Mouse (Mus musculus): Measurements from ENCODE around the gene Shld2. TPM values are rescaled to one million over a fixed set of nuclear protein-coding genes. Genes with fewer than 3 reads are reported as not detected.

Shld2 gene
- 9.3 and 10.1 TPM in 2 replicates for polyA plus RNA-seq (2014; fragmentation: Nextera tagmentation; extraction: Ambion mirVana)

DNA sequence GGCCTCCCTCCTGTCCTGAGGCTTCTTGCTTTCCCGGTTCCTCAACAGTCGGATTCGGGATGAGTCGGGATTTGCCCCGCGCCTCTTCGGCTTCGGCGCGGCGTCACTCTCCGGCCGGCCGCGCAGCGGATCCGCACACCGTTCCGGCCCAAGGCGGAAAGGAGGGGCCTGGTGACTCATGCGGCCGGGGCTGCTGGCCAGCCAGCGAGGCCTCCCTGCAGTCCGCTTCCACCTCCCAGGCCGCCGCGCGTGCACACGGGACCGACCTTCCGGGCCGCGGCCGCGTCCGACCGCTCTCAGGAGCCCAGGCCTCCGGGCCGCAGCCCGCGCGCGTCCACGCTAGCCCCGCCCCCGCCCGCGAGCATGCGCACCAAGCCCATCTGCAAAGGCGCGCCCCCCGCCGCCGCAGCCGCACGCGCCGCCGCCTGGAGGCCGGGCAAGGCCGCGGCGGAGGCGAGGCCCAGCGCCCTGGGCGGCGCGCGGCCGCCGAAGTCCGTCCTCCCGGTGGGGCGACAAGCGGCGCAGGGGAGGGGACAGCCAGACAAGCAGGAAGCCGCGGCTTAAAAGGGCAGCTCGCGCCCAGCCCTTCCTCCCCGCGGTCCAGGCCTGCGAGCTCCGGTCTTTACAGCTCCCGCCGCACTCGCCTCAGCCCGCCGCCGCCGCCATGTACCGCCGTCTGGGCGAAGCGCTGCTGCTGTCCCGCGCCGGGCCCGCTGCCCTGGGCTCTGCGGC is at the start of gene Shld2, which contains the start of gene Glud1:
Shld2 (minus strand) TSS at position 260 of the 732 bp plus-strand sequence.
Glud1 (plus strand) TSS at position 494 of the 732 bp plus-strand sequence.
- ATAC-seq (ENCODE audit: low FRiP score, low TSS enrichment), result peak; percentile 98
- Histone ChIP-seq H3K9me3 (ENCODE audit: control insufficient read depth, low read length) (no peaks in the 10 kb centered on the region), H3K4me3 (ENCODE audit: low read length) (peak within 1 kb of the TSS; percentile 94), H3K4me2 (replicated peaks; ENCODE audit: low read depth, low read length) (peak within 1 kb of the TSS; percentile 71), H3K36me3 (ENCODE audit: control insufficient read depth, insufficient read depth, low read length) (no peaks in the 10 kb centered on the region), H3K9ac (ENCODE audit: low read depth, low read length) (peak within 1 kb of the TSS; percentile 92), H3K4me1 (ENCODE audit: control insufficient read depth, insufficient read depth, low read length) (peaks cover 12% of the 10 kb centered on the region; the same call in 1 of the 2 replicates), H3K27ac (ENCODE audit: low read depth, low read length) (peak within 1 kb of the TSS; percentile 94), H3K27me3 (ENCODE audit: control insufficient read depth, insufficient read depth, low read length) (no peaks in the 10 kb centered on the region)
- WGBS, result 1% methylated on average over 86 of the region's 100 CpGs

GRCm38 (mm10) chr14:34359676-34360244 is 49.5 kb upstream of the Shld2 start:
- no peak overlapping the region for H3K27ac ChIP-seq (ENCODE audit: low read depth, low read length)
- 54% methylated on average over 5 of the region's 5 CpGs for WGBS
- H3K9ac ChIP-seq (ENCODE audit: low read depth, low read length), result no peak overlapping the region
- H3K36me3 ChIP-seq (ENCODE audit: control insufficient read depth, insufficient read depth, low read length), result no peaks in the 10 kb centered on the region
- no peaks in the 10 kb centered on the region for H3K9me3 ChIP-seq (ENCODE audit: control insufficient read depth, low read length)
- H3K27me3 ChIP-seq (ENCODE audit: control insufficient read depth, insufficient read depth, low read length), result no peaks in the 10 kb centered on the region
- no peak overlapping the region for H3K4me2 ChIP-seq (replicated peaks; ENCODE audit: low read depth, low read length)
- no peaks in the 10 kb centered on the region for H3K4me1 ChIP-seq (ENCODE audit: control insufficient read depth, insufficient read depth, low read length)
- ATAC-seq (ENCODE audit: low FRiP score, low TSS enrichment), result no peak
- no peak overlapping the region for H3K4me3 ChIP-seq (ENCODE audit: low read length)

- H3K27ac ChIP-seq (ENCODE audit: low read depth, low read length), result no peak overlapping the region
- ATAC-seq (ENCODE audit: low FRiP score, low TSS enrichment), result no peak
- no peaks in the 10 kb centered on the region for H3K4me1 ChIP-seq (ENCODE audit: control insufficient read depth, insufficient read depth, low read length)
Measured at GRCm38 (mm10) chr14:34357671-34358455, 47.6 kb upstream of the Shld2 start.

GRCm38 (mm10) chr14:34355301-34355700 is 45.0 kb upstream of the Shld2 start, which contains the start of gene Fam25c:
TSS of gene Fam25c (minus strand) at chr14:34355433.
- no peak within 1 kb of the TSS for H3K27ac ChIP-seq (ENCODE audit: low read depth, low read length)
- H3K9ac ChIP-seq (ENCODE audit: low read depth, low read length), result no peak within 1 kb of the TSS
- no peak for ATAC-seq (ENCODE audit: low FRiP score, low TSS enrichment)
- H3K4me1 ChIP-seq (ENCODE audit: control insufficient read depth, insufficient read depth, low read length), result no peaks in the 10 kb centered on the region
- WGBS, result 76% methylated on average over 6 of the region's 6 CpGs
- no peak within 1 kb of the TSS for H3K4me2 ChIP-seq (replicated peaks; ENCODE audit: low read depth, low read length)
- H3K36me3 ChIP-seq (ENCODE audit: control insufficient read depth, insufficient read depth, low read length), result no peaks in the 10 kb centered on the region
- H3K4me3 ChIP-seq (ENCODE audit: low read length), result no peak within 1 kb of the TSS
- no peaks in the 10 kb centered on the region for H3K9me3 ChIP-seq (ENCODE audit: control insufficient read depth, low read length)
- H3K27me3 ChIP-seq (ENCODE audit: control insufficient read depth, insufficient read depth, low read length), result no peaks in the 10 kb centered on the region

More at GRCm38 (mm10) chr14:34357671-34358455, 47.6 kb upstream of the Shld2 start:
- Histone ChIP-seq H3K36me3 (ENCODE audit: control insufficient read depth, insufficient read depth, low read length) (no peaks in the 10 kb centered on the region), H3K4me3 (ENCODE audit: low read length) (no peak overlapping the region), H3K27me3 (ENCODE audit: control insufficient read depth, insufficient read depth, low read length) (no peaks in the 10 kb centered on the region), H3K9ac (ENCODE audit: low read depth, low read length) (no peak overlapping the region), H3K4me2 (replicated peaks; ENCODE audit: low read depth, low read length) (no peak overlapping the region), H3K9me3 (ENCODE audit: control insufficient read depth, low read length) (no peaks in the 10 kb centered on the region)
- WGBS, result 87% methylated on average over 7 of the region's 7 CpGs

DNA sequence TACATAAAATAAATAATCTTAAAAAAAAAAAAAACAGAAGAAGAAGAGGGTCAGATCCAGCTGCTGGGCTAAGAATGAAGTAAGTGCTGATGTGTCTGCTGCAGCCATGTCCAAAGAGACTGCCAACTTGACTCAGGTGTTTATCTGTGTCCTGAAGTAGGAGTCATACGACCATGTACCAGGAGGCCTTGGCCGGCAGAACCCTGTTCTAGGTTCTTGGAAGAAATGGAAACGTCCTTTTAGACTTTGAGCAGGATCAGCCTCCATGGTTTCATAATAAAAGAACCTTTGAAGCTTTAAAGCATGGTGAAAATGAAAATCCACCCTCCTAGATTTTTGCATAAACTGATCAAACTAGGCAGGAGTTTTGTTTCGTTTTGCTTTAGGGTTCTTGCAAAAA is 44.2 kb upstream of the Shld2 start:
- Histone ChIP-seq H3K36me3 (ENCODE audit: control insufficient read depth, insufficient read depth, low read length) (no peaks in the 10 kb centered on the region), H3K4me3 (ENCODE audit: low read length) (no peak overlapping the region), H3K27me3 (ENCODE audit: control insufficient read depth, insufficient read depth, low read length) (no peaks in the 10 kb centered on the region), H3K9me3 (ENCODE audit: control insufficient read depth, low read length) (no peaks in the 10 kb centered on the region), H3K9ac (ENCODE audit: low read depth, low read length) (no peak overlapping the region), H3K27ac (ENCODE audit: low read depth, low read length) (no peak overlapping the region), H3K4me1 (ENCODE audit: control insufficient read depth, insufficient read depth, low read length) (no peaks in the 10 kb centered on the region), H3K4me2 (replicated peaks; ENCODE audit: low read depth, low read length) (no peak overlapping the region)
- WGBS, result 87% methylated on average over 4 of the region's 4 CpGs
- no peak for ATAC-seq (ENCODE audit: low FRiP score, low TSS enrichment)

DNA sequence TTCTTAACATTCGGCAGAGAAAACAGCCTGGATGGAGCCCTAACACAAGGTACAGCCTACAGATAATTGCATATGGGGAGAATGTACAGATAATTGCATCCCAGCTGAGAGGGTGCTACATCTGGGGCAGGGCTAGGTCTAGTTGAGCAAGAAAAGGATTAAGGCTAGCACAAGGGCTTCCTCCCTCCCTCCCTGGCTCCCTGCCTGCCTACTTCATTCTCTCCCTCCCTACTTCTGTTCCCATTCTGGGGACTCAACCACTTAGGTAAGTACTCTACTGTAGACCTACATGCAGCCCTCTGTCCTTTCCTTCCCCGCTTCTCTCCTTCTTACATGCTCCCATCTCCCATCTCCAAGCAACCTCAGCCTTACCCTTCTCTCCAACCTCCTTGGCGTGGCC is 43.0 kb upstream of the Shld2 start:
- Histone ChIP-seq H3K4me1 (ENCODE audit: control insufficient read depth, insufficient read depth, low read length) (no peaks in the 10 kb centered on the region), H3K4me2 (replicated peaks; ENCODE audit: low read depth, low read length) (no peak overlapping the region), H3K9ac (ENCODE audit: low read depth, low read length) (no peak overlapping the region), H3K27me3 (ENCODE audit: control insufficient read depth, insufficient read depth, low read length) (no peaks in the 10 kb centered on the region), H3K27ac (ENCODE audit: low read depth, low read length) (no peak overlapping the region), H3K9me3 (ENCODE audit: control insufficient read depth, low read length) (no peaks in the 10 kb centered on the region), H3K4me3 (ENCODE audit: low read length) (no peak overlapping the region), H3K36me3 (ENCODE audit: control insufficient read depth, insufficient read depth, low read length) (no peaks in the 10 kb centered on the region)
- WGBS, result 89% methylated on average over 3 of the region's 3 CpGs
- ATAC-seq (ENCODE audit: low FRiP score, low TSS enrichment), result no peak

DNA sequence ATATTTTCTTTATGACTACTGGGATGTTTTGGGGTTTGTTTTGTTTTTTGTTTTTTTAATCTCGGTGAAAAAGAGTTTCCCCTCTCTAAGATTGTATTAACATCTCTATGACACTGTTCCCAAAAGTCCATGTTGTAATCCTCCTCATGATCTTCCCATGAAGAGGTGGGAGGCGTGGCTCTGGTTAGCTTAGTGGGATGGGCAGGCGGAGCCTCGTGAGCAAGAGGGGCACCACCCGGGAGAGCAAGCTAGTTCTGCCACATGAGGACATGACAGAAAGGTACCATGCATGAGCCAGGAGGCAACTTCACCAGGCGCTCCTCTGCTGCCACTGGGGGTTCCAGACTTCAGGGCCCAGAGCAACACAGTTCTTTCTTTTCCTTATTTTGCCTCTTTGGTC is 42.2 kb upstream of the Shld2 start:
- no peak overlapping the region for H3K27ac ChIP-seq (ENCODE audit: low read depth, low read length)
- ATAC-seq (ENCODE audit: low FRiP score, low TSS enrichment), result no peak
- WGBS, result 62% methylated on average over 6 of the region's 6 CpGs

GRCm38 (mm10) chr14:34351660-34352059 is 41.4 kb upstream of the Shld2 start:
- Histone ChIP-seq H3K27me3 (ENCODE audit: control insufficient read depth, insufficient read depth, low read length) (no peaks in the 10 kb centered on the region), H3K27ac (ENCODE audit: low read depth, low read length) (no peak overlapping the region), H3K4me2 (replicated peaks; ENCODE audit: low read depth, low read length) (no peak overlapping the region), H3K9me3 (ENCODE audit: control insufficient read depth, low read length) (no peaks in the 10 kb centered on the region), H3K36me3 (ENCODE audit: control insufficient read depth, insufficient read depth, low read length) (no peaks in the 10 kb centered on the region), H3K9ac (ENCODE audit: low read depth, low read length) (no peak overlapping the region), H3K4me3 (ENCODE audit: low read length) (no peak overlapping the region), H3K4me1 (ENCODE audit: control insufficient read depth, insufficient read depth, low read length) (no peaks in the 10 kb centered on the region)
- 66% methylated on average over 3 of the region's 3 CpGs for WGBS
- ATAC-seq (ENCODE audit: low FRiP score, low TSS enrichment), result no peak

More for the DNA sequence above, 42.2 kb upstream of the Shld2 start:
- Histone ChIP-seq H3K4me2 (replicated peaks; ENCODE audit: low read depth, low read length) (no peak overlapping the region), H3K4me1 (ENCODE audit: control insufficient read depth, insufficient read depth, low read length) (no peaks in the 10 kb centered on the region), H3K27me3 (ENCODE audit: control insufficient read depth, insufficient read depth, low read length) (no peaks in the 10 kb centered on the region), H3K9ac (ENCODE audit: low read depth, low read length) (no peak overlapping the region), H3K36me3 (ENCODE audit: control insufficient read depth, insufficient read depth, low read length) (no peaks in the 10 kb centered on the region), H3K9me3 (ENCODE audit: control insufficient read depth, low read length) (no peaks in the 10 kb centered on the region), H3K4me3 (ENCODE audit: low read length) (no peak overlapping the region)
